Mouse (Mus musculus) urinary bladder, postnatal 0 days (tissue): ENCODE data around the gene Pnmal2. TPM values are rescaled to one million over a fixed set of nuclear protein-coding genes. Genes with fewer than 3 reads are reported as not detected.

Source experiments
- polyA plus RNA-seq: library from polyadenylated mRNA; unstranded; fragments of >200 nt; fragmentation: Nextera tagmentation; extraction: Ambion mirVana; gene quantifications from 2 replicates; pipeline ENCODE4 v1.2.1, GENCODE M21; 2015

Gene Pnmal2
- 0.87 and 1.3 TPM in 2 replicates for polyA plus RNA-seq

DNA sequence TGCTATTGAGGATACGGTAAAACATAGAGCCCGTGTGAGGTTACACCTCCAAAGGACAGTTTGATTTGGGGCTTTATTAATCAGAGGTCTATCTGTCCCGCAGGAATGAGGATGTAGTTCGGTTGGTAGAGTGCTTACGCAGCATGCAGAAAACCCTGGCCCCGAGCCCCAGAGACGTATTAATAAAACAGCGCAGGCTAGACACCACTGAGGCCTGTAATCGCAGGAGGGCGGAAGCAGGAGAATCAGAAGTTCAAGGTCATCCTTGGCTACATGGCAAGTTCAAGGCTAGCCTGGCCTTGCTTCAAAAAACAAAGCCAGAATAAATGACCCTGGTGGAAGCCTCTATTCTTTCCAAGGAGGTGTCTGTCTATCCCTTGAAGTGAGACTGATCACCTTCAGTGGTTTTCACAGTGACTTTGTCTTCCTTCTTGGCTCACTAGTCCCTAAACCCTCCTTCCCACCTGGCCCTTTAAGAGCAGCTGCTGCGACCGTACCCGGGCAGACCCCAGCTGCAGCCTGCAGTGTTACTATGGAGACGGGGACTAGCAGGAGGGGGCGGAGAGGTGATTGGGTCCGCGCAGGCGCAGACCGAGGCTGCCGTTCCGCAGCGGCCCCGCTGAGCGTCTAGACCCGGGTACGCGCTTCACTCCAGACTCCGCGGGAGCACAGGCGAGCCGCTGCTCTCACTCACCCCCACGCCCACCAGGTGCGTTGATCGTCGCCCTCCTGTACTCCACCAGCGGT is at the start of gene Pnmal2:
Gene Pnmal2 (plus strand): TSS at position 622 of the 747 bp plus-strand sequence.

GRCm38 (mm10) chr7:16906281-16906680 is 38.2 kb upstream of the Pnmal2 start, which contains the start of gene Ptgir:
Gene Ptgir, plus strand, starts transcription at chr7:16906490.

DNA sequence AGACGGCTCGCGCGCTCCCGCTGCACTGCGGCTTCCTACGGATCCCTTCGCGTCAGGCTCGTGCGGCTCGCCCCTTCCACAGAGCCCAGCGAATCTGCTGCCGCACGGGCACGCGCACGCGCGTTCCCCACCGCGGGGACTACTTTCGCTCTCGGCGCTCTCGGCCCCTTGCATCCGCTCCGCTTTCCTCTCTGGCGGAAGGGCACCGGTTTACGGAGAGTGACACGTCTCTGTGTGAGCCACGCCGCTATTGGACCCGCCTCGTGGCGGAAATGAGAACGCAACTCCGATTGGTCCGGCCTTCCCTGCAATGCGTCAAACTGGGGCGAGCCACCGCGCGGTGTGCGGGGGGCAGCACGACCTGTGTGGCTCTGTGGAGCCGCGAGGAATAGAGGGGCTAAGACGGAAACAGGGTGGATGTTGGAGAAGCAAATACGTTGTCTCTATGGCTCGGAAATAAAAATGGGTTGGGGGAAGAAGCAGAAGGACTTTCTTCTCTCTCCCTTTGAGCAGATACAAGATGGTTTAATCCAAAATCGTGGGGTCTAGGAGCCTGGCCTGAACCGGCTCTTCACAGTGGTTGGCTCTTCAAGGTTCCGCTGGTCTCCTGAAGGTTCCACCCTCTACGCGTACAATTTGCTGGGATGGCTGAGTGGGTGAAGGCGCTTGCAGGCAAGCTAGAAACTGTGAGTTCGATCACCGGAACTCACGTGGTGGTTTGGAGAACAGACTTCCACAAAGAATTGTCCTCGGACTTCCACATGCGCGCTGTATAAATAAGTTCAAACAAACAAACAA is 20.2 kb upstream of the Pnmal2 start, which contains the start of gene Calm3:
Gene Calm3 (minus strand): TSS at position 78 of the 798 bp plus-strand sequence.

GRCm38 (mm10) chr7:16959539-16960187 is 15.2 kb downstream of the Pnmal2 start, which contains the start of gene Pnmal1:
Gene Pnmal1, plus strand, starts transcription at chr7:16959679.

DNA sequence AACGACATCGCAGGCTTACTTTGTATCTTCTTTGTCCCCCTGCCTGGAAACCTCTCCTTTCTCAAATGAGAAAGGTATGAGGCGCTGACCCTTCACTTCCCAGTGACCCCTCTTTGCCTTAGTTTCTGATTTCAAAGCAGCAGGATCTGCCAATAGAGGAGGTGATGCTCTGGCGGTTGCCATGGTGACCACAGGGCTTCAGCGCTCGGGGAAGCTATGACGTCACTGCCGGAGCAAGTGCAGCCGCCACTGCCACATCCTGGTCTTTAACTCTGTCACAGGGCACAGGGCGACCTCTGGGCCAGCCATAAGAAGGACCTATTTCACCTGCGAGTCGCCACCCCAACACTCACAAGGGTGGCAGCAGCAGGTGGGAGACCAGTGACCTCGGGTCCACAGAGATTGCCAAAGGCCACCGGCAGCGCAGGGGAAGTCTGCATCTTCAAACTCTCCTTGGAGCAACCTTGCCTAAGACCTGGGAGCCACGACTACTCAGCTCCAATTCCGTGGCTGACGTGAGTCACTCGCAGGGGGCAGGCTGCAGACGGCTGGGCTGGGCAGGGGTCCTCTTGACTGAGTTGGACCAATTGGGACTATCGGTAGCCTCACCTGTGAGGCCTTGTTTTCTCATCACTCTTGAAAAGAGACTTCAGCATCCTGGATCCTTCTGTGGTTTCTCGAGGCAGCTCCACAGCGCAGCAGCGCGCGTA is 38.5 kb downstream of the Pnmal2 start, which contains the start of gene Gm42372:
Gene Gm42372 (plus strand): TSS at position 228 of the 710 bp plus-strand sequence.

GRCm38 (mm10) chr7:16992451-16992807 is 47.9 kb downstream of the Pnmal2 start, which contains the start of gene Ccdc8:
Gene Ccdc8, plus strand, starts transcription at chr7:16992708.

Other genes with a start within 250 kb of the Pnmal2 start
- not detected in 2 replicates for gene Ceacam9, start 222.8 kb upstream of the Pnmal2 start, polyA plus RNA-seq
- 200 and 222 TPM in 2 replicates for gene Ap2s1, start 206.3 kb upstream of the Pnmal2 start, polyA plus RNA-seq
- 67.1 and 67.9 TPM in 2 replicates for gene Slc1a5, start 163.3 kb upstream of the Pnmal2 start, polyA plus RNA-seq
- gene Strn4, start 128.8 kb upstream of the Pnmal2 start, polyA plus RNA-seq = 52.7 and 60.9 TPM in 2 replicates
- gene Fkrp, start 128.0 kb upstream of the Pnmal2 start, polyA plus RNA-seq = 19.3 and 24.5 TPM in 2 replicates
- gene Prkd2, start 101.8 kb upstream of the Pnmal2 start, polyA plus RNA-seq = 6.1 and 8.0 TPM in 2 replicates
- 6.9 and 7.3 TPM in 2 replicates for gene Dact3, start 69.4 kb upstream of the Pnmal2 start, polyA plus RNA-seq
- 8.4 and 9.0 TPM in 2 replicates for gene Gng8, start 52.9 kb upstream of the Pnmal2 start, polyA plus RNA-seq
- 1.0 and 1.7 TPM in 2 replicates for gene Ptgir, start 38.2 kb upstream of the Pnmal2 start, polyA plus RNA-seq
- gene Calm3, start 20.6 kb upstream of the Pnmal2 start, polyA plus RNA-seq = 49.1 and 59.2 TPM in 2 replicates
- gene Pnmal1, start 15.0 kb downstream of the Pnmal2 start, polyA plus RNA-seq = 0.07 TPM in 1 of 2 replicates, not detected in the other
- not detected in 2 replicates for gene Gm42372, start 38.4 kb downstream of the Pnmal2 start, polyA plus RNA-seq
- gene Ccdc8, start 48.0 kb downstream of the Pnmal2 start, polyA plus RNA-seq = 6.5 and 6.6 TPM in 2 replicates
- 42.1 and 43.1 TPM in 2 replicates for gene Ppp5c, start 83.2 kb downstream of the Pnmal2 start, polyA plus RNA-seq
- 8.8 and 11.8 TPM in 2 replicates for gene Hif3a, start 117.7 kb downstream of the Pnmal2 start, polyA plus RNA-seq
- 0.07 and 0.10 TPM in 2 replicates for gene Psg16, start 129.4 kb downstream of the Pnmal2 start, polyA plus RNA-seq
- not detected in 2 replicates for gene Ceacam3, start 205.6 kb downstream of the Pnmal2 start, polyA plus RNA-seq